Mouse (Mus musculus) thymus, adult 18-20 months (tissue): ENCODE results near the gene Pkp1.
A peak's percentile ranks its signal among the peaks of the same experiment; 100 is the strongest.

Experiments
- DNase-seq, 2 experiments: peaks; one replicate each; pipeline ENCODE4 v3.0.0; 2022; ENCODE audit warnings: mixed read lengths in 2 of 2

Pkp1 gene

GRCm38 (mm10) chr1:135918644-135919407 is at the start of gene Pkp1:
TSS of gene Pkp1 (minus strand) at chr1:135919207.
- no peak for DNase-seq

- DNase-seq = no peak
These were observed 48.7 kb upstream of the Pkp1 start for GRCm38 (mm10) chr1:135967739-135968138.

GRCm38 (mm10) chr1:135964561-135964960 is 45.6 kb upstream of the Pkp1 start:
- no peak for DNase-seq

GRCm38 (mm10) chr1:135963177-135963576 is 44.2 kb upstream of the Pkp1 start:
- DNase-seq = no peak

- no peak for DNase-seq
These were observed 39.5 kb upstream of the Pkp1 start for GRCm38 (mm10) chr1:135958483-135958882.

GRCm38 (mm10) chr1:135948871-135949270 is 29.9 kb upstream of the Pkp1 start:
- no peak for DNase-seq

- DNase-seq = no peak
These were observed 27.2 kb upstream of the Pkp1 start for GRCm38 (mm10) chr1:135946247-135946646.

- DNase-seq = peak in 1 of 2 experiments; percentile 7
These were observed 26.7 kb upstream of the Pkp1 start for GRCm38 (mm10) chr1:135945711-135946110.

- peak in 1 of 2 experiments; percentile 25 for DNase-seq
These were observed 25.7 kb upstream of the Pkp1 start for GRCm38 (mm10) chr1:135944526-135945259.

- DNase-seq = no peak
These were observed 24.7 kb upstream of the Pkp1 start for GRCm38 (mm10) chr1:135943713-135944112.

GRCm38 (mm10) chr1:135942116-135942515 is 23.1 kb upstream of the Pkp1 start:
- no peak for DNase-seq

- DNase-seq = no peak
These were observed 22.4 kb upstream of the Pkp1 start for GRCm38 (mm10) chr1:135941259-135942006.

- no peak for DNase-seq
These were observed 17.1 kb upstream of the Pkp1 start for GRCm38 (mm10) chr1:135936091-135936490.

GRCm38 (mm10) chr1:135933704-135934293 is 14.8 kb upstream of the Pkp1 start:
- no peak for DNase-seq

GRCm38 (mm10) chr1:135929876-135930275 is 10.9 kb upstream of the Pkp1 start:
- no peak for DNase-seq

- no peak for DNase-seq
These were observed 6.8 kb upstream of the Pkp1 start for GRCm38 (mm10) chr1:135925848-135926247.

GRCm38 (mm10) chr1:135924377-135924994 is 5.5 kb upstream of the Pkp1 start:
- DNase-seq = no peak

- no peak for DNase-seq
These were observed 4.2 kb upstream of the Pkp1 start for GRCm38 (mm10) chr1:135923229-135923628.

GRCm38 (mm10) chr1:135917206-135917605 is 1.8 kb downstream of the Pkp1 start:
- DNase-seq = no peak

GRCm38 (mm10) chr1:135916486-135917058 is 2.4 kb downstream of the Pkp1 start:
- DNase-seq = no peak

- DNase-seq = no peak
These were observed 5.3 kb downstream of the Pkp1 start for GRCm38 (mm10) chr1:135913657-135914056.

- no peak for DNase-seq
These were observed 9.6 kb downstream of the Pkp1 start for GRCm38 (mm10) chr1:135909381-135909780.
